Mouse (Mus musculus) forebrain, embryonic 16.5 days (tissue): ENCODE results near the gene Gipr. TPM values are rescaled to one million over a fixed set of nuclear protein-coding genes. Genes with fewer than 3 reads are reported as not detected.

Source experiments
- ATAC-seq: fragments of 200-750 bp; cut with Nextera tagmentation; 2 replicates; pipeline ENCODE4 v1.8.0; 2017; ENCODE audit warnings: mild to moderate bottlenecking, moderate library complexity
- H3K27ac ChIP-seq: fragments of 300-500 bp; sonication (generic); 2 replicates; pipeline ENCODE4 v1.5.1; 2014; ENCODE audit warnings: low read length, control low read depth
- H3K27me3 ChIP-seq: fragments of 300-500 bp; sonication (generic); replicated peaks from 2 replicates; pipeline ENCODE4 v1.6.1; 2014; ENCODE audit warnings: low read length; ENCODE audit not compliant: control insufficient read depth, insufficient read depth
- H3K36me3 ChIP-seq: fragments of 300-500 bp; sonication (generic); 2 replicates; pipeline ENCODE4 v1.6.1; 2014; ENCODE audit not compliant: control insufficient read depth, insufficient read depth
- H3K4me1 ChIP-seq: fragments of 300-500 bp; sonication (generic); replicated peaks from 2 replicates; pipeline ENCODE4 v1.6.1; 2014; ENCODE audit warnings: low read length; ENCODE audit not compliant: control insufficient read depth, insufficient read depth
- H3K4me2 ChIP-seq: fragments of 300-500 bp; sonication (generic); 2 replicates; pipeline ENCODE4 v1.6.1; 2014; ENCODE audit warnings: mild to moderate bottlenecking, low read length, control low read depth
- H3K4me3 ChIP-seq: fragments of 300-500 bp; sonication (generic); replicated peaks from 2 replicates; pipeline ENCODE4 v1.5.1; 2014; ENCODE audit warnings: mild to moderate bottlenecking, low read length, control low read depth
- H3K9ac ChIP-seq: fragments of 300-500 bp; sonication (generic); replicated peaks from 2 replicates; pipeline ENCODE4 v1.6.1; 2014; ENCODE audit warnings: low read depth, low read length, control low read depth
- H3K9me3 ChIP-seq: fragments of 300-500 bp; sonication (generic); 2 replicates; pipeline ENCODE4 v1.6.1; 2016; ENCODE audit warnings: low read length; ENCODE audit not compliant: control insufficient read depth
- WGBS: fragments of 180-500 bp; shearing (Covaris S2); extraction: QIAGEN DNeasy Blood & Tissue Kit; methylation state at CpG from one replicate; pipeline ENCODE4 v1.1.7; 2014; 5-methylcytosine and 5-hydroxymethylcytosine counted together
- polyA plus RNA-seq: library from polyadenylated mRNA; unstranded; fragments of >200 nt; fragmentation: Nextera tagmentation; extraction: Ambion mirVana; gene quantifications from 2 replicates; pipeline ENCODE4 v1.2.1, GENCODE M21; 2015

Gene Gipr
- polyA plus RNA-seq, 1 experiment from 2014 or later = 32.1 TPM

GRCm38 (mm10) chr7:19179936-19180335, 14.0 kb upstream of the Gipr start:
- no peak overlapping the region; the same call in 1 of the 2 replicates for H3K4me3 ChIP-seq
- H3K36me3 ChIP-seq = no peaks in the 10 kb centered on the region
- no peak overlapping the region for H3K27ac ChIP-seq
- no peaks in the 10 kb centered on the region for H3K9me3 ChIP-seq
- H3K27me3 ChIP-seq = peaks cover 14% of the 10 kb centered on the region
- no peak for ATAC-seq
- 44% methylated on average over 6 of the region's 6 CpGs for WGBS
- H3K4me2 ChIP-seq = no peak overlapping the region
- H3K9ac ChIP-seq = no peak overlapping the region
- peaks cover 48% of the 10 kb centered on the region for H3K4me1 ChIP-seq

GRCm38 (mm10) chr7:19179173-19179572, 13.2 kb upstream of the Gipr start:
- WGBS = under 1% methylated on average over 32 of the region's 32 CpGs
- Histone ChIP-seq H3K27me3 (peaks cover 14% of the 10 kb centered on the region), H3K4me3 (peak overlapping the region; percentile 70), H3K4me1 (peaks cover 40% of the 10 kb centered on the region), H3K4me2 (peak overlapping the region; percentile 67), H3K9me3 (no peaks in the 10 kb centered on the region), H3K27ac (no peak overlapping the region), H3K9ac (peak overlapping the region; percentile 43), H3K36me3 (no peaks in the 10 kb centered on the region)
- ATAC-seq = no peak

- Histone ChIP-seq H3K4me3 (peak overlapping the region; percentile 70), H3K36me3 (no peaks in the 10 kb centered on the region), H3K27me3 (peaks cover 14% of the 10 kb centered on the region), H3K9ac (peak overlapping the region; percentile 43), H3K4me1 (peaks cover 38% of the 10 kb centered on the region), H3K9me3 (no peaks in the 10 kb centered on the region), H3K4me2 (peak overlapping the region; percentile 67), H3K27ac (no peak overlapping the region)
- no peak for ATAC-seq
- WGBS = 5% methylated on average over 27 of the region's 27 CpGs
Observed at GRCm38 (mm10) chr7:19178443-19179092, 12.6 kb upstream of the Gipr start.

- H3K27me3 ChIP-seq = peaks cover 14% of the 10 kb centered on the region
- H3K9ac ChIP-seq = peak overlapping the region; percentile 24; the same call in 1 of the 2 replicates
- WGBS = 13% methylated on average over 18 of the region's 18 CpGs
- no peaks in the 10 kb centered on the region for H3K9me3 ChIP-seq
- no peaks in the 10 kb centered on the region for H3K36me3 ChIP-seq
- no peak for ATAC-seq
- H3K4me1 ChIP-seq = peaks cover 39% of the 10 kb centered on the region
- H3K27ac ChIP-seq = no peak overlapping the region
- peak overlapping the region; percentile 67 for H3K4me2 ChIP-seq
- peak overlapping the region; percentile 70 for H3K4me3 ChIP-seq
Observed at GRCm38 (mm10) chr7:19178035-19178434, 12.1 kb upstream of the Gipr start.

- Histone ChIP-seq H3K9ac (peak overlapping the region; percentile 79), H3K4me2 (peak overlapping the region; percentile 67), H3K4me3 (peak overlapping the region; percentile 70), H3K4me1 (peaks cover 48% of the 10 kb centered on the region), H3K27ac (no peak overlapping the region), H3K9me3 (no peaks in the 10 kb centered on the region), H3K36me3 (no peaks in the 10 kb centered on the region), H3K27me3 (peaks cover 14% of the 10 kb centered on the region)
- ATAC-seq = no peak
- WGBS = 58% methylated on average over 7 of the region's 7 CpGs
Observed at GRCm38 (mm10) chr7:19177216-19177615, 11.3 kb upstream of the Gipr start.

- peak overlapping the region; percentile 79 for H3K9ac ChIP-seq
- 3% methylated on average over 18 of the region's 21 CpGs for WGBS
- H3K36me3 ChIP-seq = no peaks in the 10 kb centered on the region
- peaks cover 54% of the 10 kb centered on the region for H3K4me1 ChIP-seq
- H3K27me3 ChIP-seq = peaks cover 14% of the 10 kb centered on the region
- peak overlapping the region; percentile 70 for H3K4me3 ChIP-seq
- peak overlapping the region; percentile 67 for H3K4me2 ChIP-seq
- H3K9me3 ChIP-seq = no peaks in the 10 kb centered on the region
- H3K27ac ChIP-seq = peak overlapping the region; percentile 71
- ATAC-seq = peak; percentile 21
Observed at GRCm38 (mm10) chr7:19176516-19176947, 10.6 kb upstream of the Gipr start.

- Histone ChIP-seq H3K9me3 (no peaks in the 10 kb centered on the region), H3K9ac (peak within 1 kb of the TSS; percentile 79), H3K4me3 (peak within 1 kb of the TSS; percentile 70), H3K4me1 (peaks cover 48% of the 10 kb centered on the region), H3K4me2 (peak within 1 kb of the TSS; percentile 67), H3K27ac (peak within 1 kb of the TSS; percentile 84), H3K27me3 (peaks cover 14% of the 10 kb centered on the region), H3K36me3 (no peaks in the 10 kb centered on the region)
- under 1% methylated on average over 30 of the region's 30 CpGs for WGBS
- ATAC-seq = peak; percentile 95
Observed at GRCm38 (mm10) chr7:19175708-19176515, 10.0 kb upstream of the Gipr start, which contains the start of gene Eml2. Gene Eml2 (plus strand): TSS chr7:19176421.

- ATAC-seq = 0 out of 2 replicates have a peak, but pooled peaks have one; percentile 7
- H3K4me3 ChIP-seq = peak overlapping the region; percentile 22
Observed at GRCm38 (mm10) chr7:19172874-19173273, 6.9 kb upstream of the Gipr start.

GRCm38 (mm10) chr7:19171831-19172230, 5.9 kb upstream of the Gipr start:
- Histone ChIP-seq H3K4me2 (0 out of 2 replicates have a peak overlapping the region, but pooled peaks have one; percentile 11), H3K27me3 (no peaks in the 10 kb centered on the region), H3K36me3 (no peaks in the 10 kb centered on the region), H3K4me1 (peaks cover 40% of the 10 kb centered on the region), H3K27ac (peak overlapping the region; percentile 92), H3K9ac (no peak overlapping the region; the same call in 1 of the 2 replicates), H3K4me3 (no peak overlapping the region), H3K9me3 (peaks cover 3% of the 10 kb centered on the region; the same call in 1 of the 2 replicates)
- WGBS = 51% methylated on average over 8 of the region's 8 CpGs
- no peak for ATAC-seq

More at GRCm38 (mm10) chr7:19172874-19173273, 6.9 kb upstream of the Gipr start:
- WGBS = 2% methylated on average over 17 of the region's 17 CpGs
- no peaks in the 10 kb centered on the region; the same call in 1 of the 2 replicates for H3K27me3 ChIP-seq
- peak overlapping the region; percentile 92 for H3K27ac ChIP-seq
- H3K36me3 ChIP-seq = no peaks in the 10 kb centered on the region
- H3K4me1 ChIP-seq = peaks cover 49% of the 10 kb centered on the region
- no peaks in the 10 kb centered on the region for H3K9me3 ChIP-seq
- peak overlapping the region; percentile 48 for H3K4me2 ChIP-seq
- H3K9ac ChIP-seq = peak overlapping the region; percentile 27; the same call in 1 of the 2 replicates
